Mouse (Mus musculus) forebrain, embryonic 15.5 days (tissue): Measurements from ENCODE around the gene Klf13. TPM values are rescaled to one million over a fixed set of nuclear protein-coding genes. Genes with fewer than 3 reads are reported as not detected.

Experiments used
- ATAC-seq: fragments of 200-750 bp; cut with Nextera tagmentation; replicated peaks from 2 replicates; pipeline ENCODE4 v1.8.0; 2017; ENCODE audit warnings: mild to moderate bottlenecking, moderate TSS enrichment, moderate library complexity
- H3K27ac ChIP-seq: fragments of 300-500 bp; sonication (generic); replicated peaks from 2 replicates; pipeline ENCODE4 v1.5.1; 2015; ENCODE audit warnings: mild to moderate bottlenecking, inconsistent platforms
- H3K27me3 ChIP-seq: fragments of 300-500 bp; sonication (generic); 2 replicates; pipeline ENCODE4 v1.6.1; 2015; ENCODE audit warnings: inconsistent platforms
- H3K36me3 ChIP-seq: fragments of 300-500 bp; sonication (generic); 2 replicates; pipeline ENCODE4 v1.6.1; 2015; ENCODE audit warnings: mild to moderate bottlenecking, inconsistent platforms
- H3K4me1 ChIP-seq: fragments of 300-500 bp; sonication (generic); 2 replicates; pipeline ENCODE4 v1.6.1; 2015; ENCODE audit warnings: inconsistent platforms
- H3K4me2 ChIP-seq: fragments of 300-500 bp; sonication (generic); replicated peaks from 2 replicates; pipeline ENCODE4 v1.6.1; 2015; ENCODE audit warnings: mild to moderate bottlenecking, inconsistent platforms
- H3K4me3 ChIP-seq: fragments of 300-500 bp; sonication (generic); 2 replicates; pipeline ENCODE4 v1.5.1; 2015; ENCODE audit warnings: mild to moderate bottlenecking, inconsistent platforms
- H3K9ac ChIP-seq: fragments of 300-500 bp; sonication (generic); replicated peaks from 2 replicates; pipeline ENCODE4 v1.6.1; 2015; ENCODE audit warnings: mild to moderate bottlenecking, inconsistent platforms
- H3K9me3 ChIP-seq: fragments of 300-500 bp; sonication (generic); 2 replicates; pipeline ENCODE4 v1.6.1; 2016; ENCODE audit warnings: inconsistent platforms
- WGBS: fragments of 180-500 bp; shearing (Covaris S2); methylation state at CpG from one replicate; pipeline ENCODE4 v1.1.7; 2015; ENCODE audit warnings: mixed read lengths; 5-methylcytosine and 5-hydroxymethylcytosine counted together
- polyA plus RNA-seq: library from polyadenylated mRNA; unstranded; fragments of >200 nt; fragmentation: Nextera tagmentation; extraction: Ambion mirVana; gene quantifications from 2 replicates; pipeline ENCODE4 v1.2.1, GENCODE M21; 2015

Gene Klf13
- polyA plus RNA-seq, 1 experiment from 2014 or later = 34.8 TPM

GRCm38 (mm10) chr7:63918771-63919768 lies 19.6 kb downstream of the Klf13 start:
- Histone ChIP-seq H3K4me1 (peaks cover 30% of the 10 kb centered on the region), H3K4me2 (no peak overlapping the region), H3K36me3 (no peaks in the 10 kb centered on the region), H3K27me3 (no peaks in the 10 kb centered on the region), H3K4me3 (no peak overlapping the region), H3K9me3 (no peaks in the 10 kb centered on the region), H3K9ac (no peak overlapping the region), H3K27ac (no peak overlapping the region)
- ATAC-seq = no peak
- WGBS = 86% methylated on average over 12 of the region's 12 CpGs

GRCm38 (mm10) chr7:63917693-63918092 lies 21.0 kb downstream of the Klf13 start:
- Histone ChIP-seq H3K36me3 (no peaks in the 10 kb centered on the region), H3K27me3 (no peaks in the 10 kb centered on the region), H3K9ac (no peak overlapping the region), H3K4me2 (no peak overlapping the region), H3K4me3 (no peak overlapping the region), H3K9me3 (no peaks in the 10 kb centered on the region), H3K27ac (no peak overlapping the region), H3K4me1 (peaks cover 35% of the 10 kb centered on the region)
- WGBS = 34% methylated on average over 6 of the region's 6 CpGs
- ATAC-seq = no peak

- Histone ChIP-seq H3K9me3 (no peaks in the 10 kb centered on the region), H3K36me3 (no peaks in the 10 kb centered on the region), H3K4me2 (no peak within 1 kb of the TSS), H3K4me3 (no peak within 1 kb of the TSS), H3K27me3 (no peaks in the 10 kb centered on the region), H3K9ac (no peak within 1 kb of the TSS), H3K27ac (no peak within 1 kb of the TSS), H3K4me1 (peaks cover 40% of the 10 kb centered on the region)
- WGBS = 83% methylated on average over 6 of the region's 6 CpGs
- ATAC-seq = no peak
Observed at GRCm38 (mm10) chr7:63916268-63916907, 22.3 kb downstream of the Klf13 start, which contains the start of gene E030018B13Rik. Gene E030018B13Rik, plus strand, starts transcription at chr7:63916857.

- Histone ChIP-seq H3K9ac (no peak overlapping the region), H3K27me3 (no peaks in the 10 kb centered on the region), H3K4me2 (no peak overlapping the region), H3K9me3 (no peaks in the 10 kb centered on the region), H3K27ac (no peak overlapping the region), H3K36me3 (no peaks in the 10 kb centered on the region), H3K4me3 (no peak overlapping the region), H3K4me1 (peaks cover 53% of the 10 kb centered on the region)
- no peak for ATAC-seq
- WGBS = 100% methylated on average over 2 of the region's 2 CpGs
Observed at GRCm38 (mm10) chr7:63914891-63915290, 23.8 kb downstream of the Klf13 start.

GRCm38 (mm10) chr7:63913724-63914692 lies 24.7 kb downstream of the Klf13 start:
- Histone ChIP-seq H3K4me2 (no peak overlapping the region), H3K27me3 (no peaks in the 10 kb centered on the region), H3K4me1 (peaks cover 55% of the 10 kb centered on the region), H3K27ac (0 out of 2 replicates have a peak overlapping the region, but pooled peaks have one; percentile 8), H3K9me3 (no peaks in the 10 kb centered on the region), H3K4me3 (no peak overlapping the region), H3K36me3 (no peaks in the 10 kb centered on the region), H3K9ac (no peak overlapping the region)
- WGBS = 46% methylated on average over 10 of the region's 10 CpGs
- peak; percentile 10; the same call in 1 of the 2 replicates for ATAC-seq

GRCm38 (mm10) chr7:63912924-63913723 lies 25.6 kb downstream of the Klf13 start:
- Histone ChIP-seq H3K9me3 (no peaks in the 10 kb centered on the region), H3K4me1 (peaks cover 60% of the 10 kb centered on the region), H3K36me3 (no peaks in the 10 kb centered on the region), H3K27me3 (no peaks in the 10 kb centered on the region), H3K27ac (peak overlapping the region; percentile 52; the same call in 1 of the 2 replicates), H3K4me2 (no peak overlapping the region), H3K4me3 (no peak overlapping the region), H3K9ac (no peak overlapping the region)
- WGBS = 28% methylated on average over 12 of the region's 12 CpGs
- peak; percentile 11; the same call in 1 of the 2 replicates for ATAC-seq

GRCm38 (mm10) chr7:63912234-63912810 lies 26.4 kb downstream of the Klf13 start:
- no peaks in the 10 kb centered on the region for H3K27me3 ChIP-seq
- H3K4me1 ChIP-seq = peaks cover 55% of the 10 kb centered on the region
- H3K9me3 ChIP-seq = no peaks in the 10 kb centered on the region
- H3K4me3 ChIP-seq = no peak overlapping the region
- ATAC-seq = peak; percentile 46
- no peak overlapping the region for H3K4me2 ChIP-seq
- H3K27ac ChIP-seq = peak overlapping the region; percentile 52
- H3K36me3 ChIP-seq = no peaks in the 10 kb centered on the region
- no peak overlapping the region for H3K9ac ChIP-seq
- 23% methylated on average over 7 of the region's 7 CpGs for WGBS

GRCm38 (mm10) chr7:63911383-63912233 lies 27.1 kb downstream of the Klf13 start:
- Histone ChIP-seq H3K4me2 (no peak overlapping the region), H3K9ac (no peak overlapping the region), H3K4me1 (peaks cover 53% of the 10 kb centered on the region)

GRCm38 (mm10) chr7:63910912-63911311 lies 27.8 kb downstream of the Klf13 start:
- Histone ChIP-seq H3K4me3 (no peak overlapping the region), H3K4me1 (peaks cover 53% of the 10 kb centered on the region), H3K9me3 (no peaks in the 10 kb centered on the region), H3K36me3 (no peaks in the 10 kb centered on the region), H3K27me3 (no peaks in the 10 kb centered on the region), H3K27ac (no peak overlapping the region), H3K9ac (no peak overlapping the region), H3K4me2 (no peak overlapping the region)
- no peak for ATAC-seq
- 46% methylated on average over 4 of the region's 4 CpGs for WGBS

More at GRCm38 (mm10) chr7:63911383-63912233, 27.1 kb downstream of the Klf13 start:
- peak; percentile 32; the same call in 1 of the 2 replicates for ATAC-seq
- Histone ChIP-seq H3K9me3 (no peaks in the 10 kb centered on the region), H3K27ac (peak overlapping the region; percentile 52), H3K4me3 (no peak overlapping the region), H3K27me3 (no peaks in the 10 kb centered on the region), H3K36me3 (no peaks in the 10 kb centered on the region)
- 54% methylated on average over 8 of the region's 8 CpGs for WGBS

- Histone ChIP-seq H3K27ac (no peak overlapping the region), H3K36me3 (no peaks in the 10 kb centered on the region), H3K4me2 (no peak overlapping the region), H3K4me3 (no peak overlapping the region), H3K4me1 (peaks cover 53% of the 10 kb centered on the region), H3K9me3 (no peaks in the 10 kb centered on the region), H3K27me3 (no peaks in the 10 kb centered on the region), H3K9ac (no peak overlapping the region)
- 59% methylated on average over 5 of the region's 5 CpGs for WGBS
- ATAC-seq = no peak
Observed at GRCm38 (mm10) chr7:63910225-63910624, 28.5 kb downstream of the Klf13 start.
